Mouse (Mus musculus): ENCODE data around the gene Mov10l1. TPM values are rescaled to one million over a fixed set of nuclear protein-coding genes. Genes with fewer than 3 reads are reported as not detected.
A peak's percentile ranks its signal among the peaks of the same experiment; 100 is the strongest.

Mov10l1 gene
- polyA plus RNA-seq, 1 experiment: 4.1 TPM

- Histone ChIP-seq H3K36me3 (ENCODE audit: control insufficient read depth, insufficient read depth, low read length, poor library complexity, severe bottlenecking) (no peaks in the 10 kb centered on the region), H3K27ac (ENCODE audit: insufficient read depth, low read length) (no peak overlapping the region), H3K4me1 (ENCODE audit: control insufficient read depth, insufficient read depth, low read length) (no peaks in the 10 kb centered on the region), H3K27me3 (ENCODE audit: control insufficient read depth, insufficient read depth, low read length, poor library complexity, severe bottlenecking) (no peaks in the 10 kb centered on the region), H3K9ac (ENCODE audit: low read depth, poor library complexity, severe bottlenecking) (no peak overlapping the region), H3K9me3 (replicated peaks; ENCODE audit: control insufficient read depth, insufficient read depth, low read length, poor library complexity, severe bottlenecking) (no peaks in the 10 kb centered on the region), H3K4me3 (ENCODE audit: low read depth, low read length) (no peak overlapping the region)
- no peak for TF ChIP-seq POLR2A (IDR thresholded peaks at IDR 0.05; ENCODE audit: insufficient read depth, low read length)
- TF ChIP-seq CTCF (IDR thresholded peaks at IDR 0.05; ENCODE audit: low read depth, low read length): no peak
- no peak for TF ChIP-seq EP300 (IDR thresholded peaks at IDR 0.05; ENCODE audit: insufficient read depth, low read depth, low read length)
These were observed 10.4 kb upstream of the Mov10l1 start for GRCm38 (mm10) chr15:88972300-88972699.

GRCm38 (mm10) chr15:88978281-88979137, 4.2 kb upstream of the Mov10l1 start, which contains the start of gene Mlc1:
Gene Mlc1, minus strand, starts transcription at chr15:88979007.
- H3K27ac ChIP-seq (ENCODE audit: insufficient read depth, low read length): no peak within 1 kb of the TSS
- TF ChIP-seq CTCF (IDR thresholded peaks at IDR 0.05; ENCODE audit: low read depth, low read length) (no peak), POLR2A (IDR thresholded peaks at IDR 0.05; ENCODE audit: insufficient read depth, low read length) (no peak), EP300 (IDR thresholded peaks at IDR 0.05; ENCODE audit: insufficient read depth, low read depth, low read length) (no peak)
- H3K9ac ChIP-seq (ENCODE audit: low read depth, poor library complexity, severe bottlenecking): no peak within 1 kb of the TSS
- H3K27me3 ChIP-seq (ENCODE audit: control insufficient read depth, insufficient read depth, low read length, poor library complexity, severe bottlenecking): no peaks in the 10 kb centered on the region
- no peaks in the 10 kb centered on the region for H3K4me1 ChIP-seq (ENCODE audit: control insufficient read depth, insufficient read depth, low read length)
- H3K9me3 ChIP-seq (replicated peaks; ENCODE audit: control insufficient read depth, insufficient read depth, low read length, poor library complexity, severe bottlenecking): peaks cover 3% of the 10 kb centered on the region; the same call in 1 of the 2 replicates
- no peak within 1 kb of the TSS for H3K4me3 ChIP-seq (ENCODE audit: low read depth, low read length)
- H3K36me3 ChIP-seq (ENCODE audit: control insufficient read depth, insufficient read depth, low read length, poor library complexity, severe bottlenecking): no peaks in the 10 kb centered on the region

- H3K9ac ChIP-seq (ENCODE audit: low read depth, poor library complexity, severe bottlenecking): no peak overlapping the region
- H3K4me1 ChIP-seq (ENCODE audit: control insufficient read depth, insufficient read depth, low read length): no peaks in the 10 kb centered on the region
- no peaks in the 10 kb centered on the region for H3K27me3 ChIP-seq (ENCODE audit: control insufficient read depth, insufficient read depth, low read length, poor library complexity, severe bottlenecking)
- TF ChIP-seq CTCF (IDR thresholded peaks at IDR 0.05; ENCODE audit: low read depth, low read length): no peak
- no peak for TF ChIP-seq POLR2A (IDR thresholded peaks at IDR 0.05; ENCODE audit: insufficient read depth, low read length)
- no peak for TF ChIP-seq EP300 (IDR thresholded peaks at IDR 0.05; ENCODE audit: insufficient read depth, low read depth, low read length)
- peaks cover 3% of the 10 kb centered on the region; the same call in 1 of the 2 replicates for H3K9me3 ChIP-seq (replicated peaks; ENCODE audit: control insufficient read depth, insufficient read depth, low read length, poor library complexity, severe bottlenecking)
- H3K4me3 ChIP-seq (ENCODE audit: low read depth, low read length): no peak overlapping the region
- H3K36me3 ChIP-seq (ENCODE audit: control insufficient read depth, insufficient read depth, low read length, poor library complexity, severe bottlenecking): no peaks in the 10 kb centered on the region
- no peak overlapping the region for H3K27ac ChIP-seq (ENCODE audit: insufficient read depth, low read length)
These were observed 3.6 kb upstream of the Mov10l1 start for GRCm38 (mm10) chr15:88979138-88979446.

GRCm38 (mm10) chr15:88989236-88989635, 6.5 kb downstream of the Mov10l1 start:
- TF ChIP-seq EP300 (IDR thresholded peaks at IDR 0.05; ENCODE audit: insufficient read depth, low read depth, low read length): no peak
- TF ChIP-seq CTCF (IDR thresholded peaks at IDR 0.05; ENCODE audit: low read depth, low read length): no peak
- no peak for TF ChIP-seq POLR2A (IDR thresholded peaks at IDR 0.05; ENCODE audit: insufficient read depth, low read length)
- no peaks in the 10 kb centered on the region for H3K27me3 ChIP-seq (ENCODE audit: control insufficient read depth, insufficient read depth, low read length, poor library complexity, severe bottlenecking)
- no peaks in the 10 kb centered on the region for H3K4me1 ChIP-seq (ENCODE audit: control insufficient read depth, insufficient read depth, low read length)
- H3K27ac ChIP-seq (ENCODE audit: insufficient read depth, low read length): no peak overlapping the region
- H3K9ac ChIP-seq (ENCODE audit: low read depth, poor library complexity, severe bottlenecking): no peak overlapping the region
- H3K4me3 ChIP-seq (ENCODE audit: low read depth, low read length): no peak overlapping the region
- H3K36me3 ChIP-seq (ENCODE audit: control insufficient read depth, insufficient read depth, low read length, poor library complexity, severe bottlenecking): no peaks in the 10 kb centered on the region
- no peaks in the 10 kb centered on the region for H3K9me3 ChIP-seq (replicated peaks; ENCODE audit: control insufficient read depth, insufficient read depth, low read length, poor library complexity, severe bottlenecking)

- Histone ChIP-seq H3K27me3 (ENCODE audit: control insufficient read depth, insufficient read depth, low read length, poor library complexity, severe bottlenecking) (no peaks in the 10 kb centered on the region), H3K9ac (ENCODE audit: low read depth, poor library complexity, severe bottlenecking) (no peak overlapping the region), H3K9me3 (replicated peaks; ENCODE audit: control insufficient read depth, insufficient read depth, low read length, poor library complexity, severe bottlenecking) (no peaks in the 10 kb centered on the region), H3K36me3 (ENCODE audit: control insufficient read depth, insufficient read depth, low read length, poor library complexity, severe bottlenecking) (no peaks in the 10 kb centered on the region), H3K4me1 (ENCODE audit: control insufficient read depth, insufficient read depth, low read length) (no peaks in the 10 kb centered on the region), H3K27ac (ENCODE audit: insufficient read depth, low read length) (no peak overlapping the region), H3K4me3 (ENCODE audit: low read depth, low read length) (no peak overlapping the region)
- TF ChIP-seq EP300 (IDR thresholded peaks at IDR 0.05; ENCODE audit: insufficient read depth, low read depth, low read length): no peak
- TF ChIP-seq CTCF (IDR thresholded peaks at IDR 0.05; ENCODE audit: low read depth, low read length): no peak
- TF ChIP-seq POLR2A (IDR thresholded peaks at IDR 0.05; ENCODE audit: insufficient read depth, low read length): no peak
These were observed 15.9 kb downstream of the Mov10l1 start for GRCm38 (mm10) chr15:88998636-88999035.

GRCm38 (mm10) chr15:88999124-88999523, 16.4 kb downstream of the Mov10l1 start:
- no peaks in the 10 kb centered on the region for H3K9me3 ChIP-seq (replicated peaks; ENCODE audit: control insufficient read depth, insufficient read depth, low read length, poor library complexity, severe bottlenecking)
- TF ChIP-seq POLR2A (IDR thresholded peaks at IDR 0.05; ENCODE audit: insufficient read depth, low read length) (no peak), EP300 (IDR thresholded peaks at IDR 0.05; ENCODE audit: insufficient read depth, low read depth, low read length) (no peak), CTCF (IDR thresholded peaks at IDR 0.05; ENCODE audit: low read depth, low read length) (peak; percentile 29)
- H3K36me3 ChIP-seq (ENCODE audit: control insufficient read depth, insufficient read depth, low read length, poor library complexity, severe bottlenecking): no peaks in the 10 kb centered on the region
- no peak overlapping the region for H3K4me3 ChIP-seq (ENCODE audit: low read depth, low read length)
- no peaks in the 10 kb centered on the region for H3K27me3 ChIP-seq (ENCODE audit: control insufficient read depth, insufficient read depth, low read length, poor library complexity, severe bottlenecking)
- H3K4me1 ChIP-seq (ENCODE audit: control insufficient read depth, insufficient read depth, low read length): no peaks in the 10 kb centered on the region
- no peak overlapping the region for H3K9ac ChIP-seq (ENCODE audit: low read depth, poor library complexity, severe bottlenecking)
- no peak overlapping the region for H3K27ac ChIP-seq (ENCODE audit: insufficient read depth, low read length)

All from ES-Bruce4 (cell line).